Mouse (Mus musculus) kidney, postnatal 36 days (tissue): Measurements from ENCODE around the gene Slc23a2.

Experiments
- DNase-seq, 2 experiments: peaks; one replicate each; pipeline ENCODE4 v3.0.0; 2021 to 2022; ENCODE audit warnings: mixed read lengths in 2 of 2

The Slc23a2 gene

DNA sequence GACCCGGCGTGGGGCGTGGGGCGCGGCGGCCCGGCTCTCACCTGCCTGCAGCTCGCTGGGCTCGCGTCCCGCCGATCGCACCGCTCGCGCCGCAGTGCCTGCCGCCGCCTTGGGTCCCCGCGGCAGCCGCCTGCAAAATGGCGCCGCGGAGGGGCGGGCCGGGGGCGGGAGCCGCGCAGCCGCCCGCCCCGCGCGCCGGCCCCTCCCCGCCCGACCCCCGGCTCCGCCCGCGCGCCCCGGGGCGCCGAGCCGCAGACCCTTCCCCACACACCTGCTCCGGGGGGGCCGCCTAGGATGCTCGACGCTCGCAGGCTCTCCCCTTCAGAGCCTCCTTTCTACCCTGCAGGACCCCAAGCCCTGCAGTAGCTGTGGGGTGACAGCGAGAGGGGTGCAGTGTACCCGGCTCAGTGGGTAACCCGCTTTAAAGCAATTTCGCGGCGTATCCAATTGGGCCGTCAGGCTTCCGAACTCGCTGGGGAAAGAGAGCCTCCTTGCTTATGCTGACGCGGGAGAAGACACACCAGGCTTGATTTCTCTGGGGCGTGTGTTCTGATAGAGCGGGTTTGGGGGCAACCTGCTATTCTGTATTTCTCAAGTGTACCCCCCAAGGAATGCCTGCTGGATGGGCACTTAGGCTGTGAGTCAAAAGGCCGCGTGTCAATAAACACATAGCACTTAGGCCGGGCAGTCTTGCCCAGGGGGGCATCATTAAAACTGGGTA is at the start of gene Slc23a2:
TSS of gene Slc23a2 (minus strand) at position 138 of the 721 bp plus-strand sequence.
- peak; percentile 42 to 80 for DNase-seq

DNA sequence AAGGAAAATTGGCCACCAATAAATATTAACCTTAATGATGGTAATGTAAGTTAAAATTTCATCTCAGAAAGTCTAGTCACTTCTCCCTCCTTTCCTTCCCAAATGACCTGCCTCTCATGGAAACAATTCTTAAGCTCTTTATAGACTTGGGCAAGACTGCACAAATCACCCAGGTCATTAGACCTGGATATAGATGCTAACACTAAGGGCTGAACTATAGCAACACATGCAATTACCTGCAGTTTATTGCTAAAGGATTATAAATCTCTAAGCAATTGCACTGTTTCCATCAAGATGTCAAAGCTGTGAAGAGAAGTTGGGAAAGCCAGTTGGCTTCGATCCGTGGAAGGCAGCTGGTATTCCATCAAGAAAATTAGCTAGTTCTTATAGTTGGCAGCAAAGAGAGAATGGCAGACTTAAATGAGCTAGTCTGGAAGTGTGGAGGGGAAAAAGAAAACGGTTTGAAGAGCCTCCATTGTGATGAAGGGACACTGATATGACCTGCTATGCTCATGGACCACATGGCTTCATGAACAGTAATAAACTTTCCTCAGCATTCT is 45.8 kb upstream of the Slc23a2 start:
- DNase-seq: no peak

GRCm38 (mm10) chr2:132183874-132184273 is 39.0 kb upstream of the Slc23a2 start:
- DNase-seq: no peak

GRCm38 (mm10) chr2:132180463-132181205 is 35.7 kb upstream of the Slc23a2 start:
- DNase-seq: no peak

- no peak for DNase-seq
These were observed 34.5 kb upstream of the Slc23a2 start for GRCm38 (mm10) chr2:132179371-132179770.

DNA sequence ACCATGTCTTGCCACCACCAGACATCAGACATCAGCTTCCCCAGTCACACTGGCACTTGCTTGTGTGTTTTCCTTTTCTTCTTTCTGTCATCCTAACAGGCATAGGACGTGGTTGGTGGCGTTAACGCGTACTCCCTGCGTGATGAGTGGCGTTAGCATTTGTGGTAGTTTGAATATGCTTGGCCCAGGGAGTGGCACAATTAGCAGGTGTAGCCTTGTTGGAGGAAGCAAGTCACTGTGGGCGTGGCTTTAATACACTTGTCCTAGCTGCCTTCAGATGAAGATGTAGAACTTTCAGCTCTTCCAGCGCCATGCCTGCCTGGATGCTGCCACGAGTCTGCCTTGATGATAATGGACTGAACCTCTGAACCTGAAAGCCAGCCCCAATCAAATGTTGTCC is 32.5 kb upstream of the Slc23a2 start:
- no peak for DNase-seq

DNA sequence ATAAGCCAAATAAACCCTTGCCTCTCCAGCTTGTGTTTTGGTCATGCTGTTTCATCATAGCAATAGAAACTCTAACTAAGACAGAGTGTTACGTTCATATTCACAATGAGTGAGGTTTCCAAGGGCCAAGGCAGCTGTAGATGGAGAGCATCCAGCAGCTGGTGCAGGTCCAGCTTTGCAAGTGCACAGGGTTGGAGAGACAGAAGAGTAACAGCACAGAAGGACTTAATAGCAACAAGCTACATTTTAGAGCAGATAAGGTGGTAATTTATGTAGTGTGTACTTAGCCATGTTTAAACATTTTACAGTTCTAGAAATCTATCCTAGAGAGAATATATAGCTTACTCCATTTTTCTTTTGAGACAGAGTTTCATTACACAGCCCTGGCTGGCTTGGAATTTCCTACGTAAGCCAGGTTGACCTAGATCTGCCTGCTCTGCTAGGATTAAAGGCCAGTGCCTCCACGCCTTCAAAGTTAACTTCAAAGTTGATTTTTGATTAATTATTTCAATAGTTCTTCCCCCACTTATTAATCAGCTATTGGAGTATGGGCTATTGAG is 31.5 kb upstream of the Slc23a2 start:
- DNase-seq: no peak

DNA sequence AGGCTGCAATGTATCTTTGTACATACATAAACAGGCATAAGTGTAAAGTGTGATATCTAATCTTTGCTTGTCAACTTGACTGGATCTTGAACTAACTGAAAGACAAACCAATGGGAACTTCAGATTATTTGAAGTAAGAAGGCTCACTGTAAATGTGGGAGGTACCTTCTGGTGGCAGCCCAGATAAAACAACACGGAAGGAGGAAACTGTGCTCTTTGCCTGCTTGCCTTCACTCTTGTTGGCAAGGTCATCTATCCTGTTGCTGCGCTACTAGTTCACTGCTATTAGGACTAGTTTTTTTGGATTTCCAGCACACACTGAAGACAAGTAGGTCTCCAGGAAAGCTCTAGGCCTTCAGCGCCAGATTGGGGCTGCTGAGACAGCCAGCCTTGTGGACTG is 29.1 kb upstream of the Slc23a2 start:
- no peak for DNase-seq

- DNase-seq: no peak
These were observed 27.0 kb upstream of the Slc23a2 start for GRCm38 (mm10) chr2:132171939-132172338.

GRCm38 (mm10) chr2:132169150-132169549 is 24.2 kb upstream of the Slc23a2 start:
- no peak for DNase-seq

GRCm38 (mm10) chr2:132163626-132164025 is 18.7 kb upstream of the Slc23a2 start:
- DNase-seq: no peak

GRCm38 (mm10) chr2:132157482-132157881 is 12.6 kb upstream of the Slc23a2 start:
- DNase-seq: no peak

DNA sequence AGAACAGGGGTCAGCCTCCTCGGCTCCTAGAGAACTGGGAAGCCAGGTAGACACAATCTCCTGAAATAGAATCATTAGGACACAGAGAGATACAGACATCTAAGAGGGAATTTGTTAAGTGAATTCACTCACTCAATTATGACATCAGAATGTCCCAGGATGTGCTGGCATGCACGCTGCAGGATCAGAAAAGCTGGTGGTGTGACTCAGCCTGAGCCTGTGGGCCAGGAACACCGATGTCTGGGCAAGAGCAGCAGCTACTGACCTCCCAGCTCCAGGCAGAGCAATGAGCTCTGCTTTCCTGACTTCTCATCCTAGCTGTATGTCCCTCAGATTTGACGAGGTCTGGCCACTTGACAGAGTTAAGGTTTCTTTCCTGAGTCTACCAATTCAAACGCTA is 7.8 kb upstream of the Slc23a2 start:
- no peak for DNase-seq

GRCm38 (mm10) chr2:132151592-132151991 is 6.7 kb upstream of the Slc23a2 start:
- DNase-seq: peak; percentile 50 to 53

DNA sequence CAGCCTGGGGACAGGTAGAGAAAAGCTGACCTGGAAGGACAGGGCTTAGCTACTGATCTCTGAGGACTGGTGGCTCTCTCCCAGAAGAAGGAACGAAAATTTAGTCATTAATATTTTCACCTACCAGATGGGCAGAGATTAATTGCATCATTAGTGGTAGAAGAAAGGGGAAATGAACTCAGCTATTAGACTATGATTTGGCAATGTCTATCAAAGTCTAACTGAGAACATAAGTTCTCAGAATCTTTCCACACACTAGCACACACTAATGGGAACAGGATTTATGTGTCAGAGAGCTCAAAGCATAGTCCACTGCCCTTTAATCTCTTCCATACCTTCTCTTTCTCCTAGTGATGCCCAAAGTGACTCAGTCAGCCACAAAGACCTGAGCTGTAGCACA is 6.0 kb upstream of the Slc23a2 start:
- DNase-seq: no peak

- DNase-seq: peak; percentile 28 to 59
These were observed 1.6 kb upstream of the Slc23a2 start for GRCm38 (mm10) chr2:132146502-132146901.

DNA sequence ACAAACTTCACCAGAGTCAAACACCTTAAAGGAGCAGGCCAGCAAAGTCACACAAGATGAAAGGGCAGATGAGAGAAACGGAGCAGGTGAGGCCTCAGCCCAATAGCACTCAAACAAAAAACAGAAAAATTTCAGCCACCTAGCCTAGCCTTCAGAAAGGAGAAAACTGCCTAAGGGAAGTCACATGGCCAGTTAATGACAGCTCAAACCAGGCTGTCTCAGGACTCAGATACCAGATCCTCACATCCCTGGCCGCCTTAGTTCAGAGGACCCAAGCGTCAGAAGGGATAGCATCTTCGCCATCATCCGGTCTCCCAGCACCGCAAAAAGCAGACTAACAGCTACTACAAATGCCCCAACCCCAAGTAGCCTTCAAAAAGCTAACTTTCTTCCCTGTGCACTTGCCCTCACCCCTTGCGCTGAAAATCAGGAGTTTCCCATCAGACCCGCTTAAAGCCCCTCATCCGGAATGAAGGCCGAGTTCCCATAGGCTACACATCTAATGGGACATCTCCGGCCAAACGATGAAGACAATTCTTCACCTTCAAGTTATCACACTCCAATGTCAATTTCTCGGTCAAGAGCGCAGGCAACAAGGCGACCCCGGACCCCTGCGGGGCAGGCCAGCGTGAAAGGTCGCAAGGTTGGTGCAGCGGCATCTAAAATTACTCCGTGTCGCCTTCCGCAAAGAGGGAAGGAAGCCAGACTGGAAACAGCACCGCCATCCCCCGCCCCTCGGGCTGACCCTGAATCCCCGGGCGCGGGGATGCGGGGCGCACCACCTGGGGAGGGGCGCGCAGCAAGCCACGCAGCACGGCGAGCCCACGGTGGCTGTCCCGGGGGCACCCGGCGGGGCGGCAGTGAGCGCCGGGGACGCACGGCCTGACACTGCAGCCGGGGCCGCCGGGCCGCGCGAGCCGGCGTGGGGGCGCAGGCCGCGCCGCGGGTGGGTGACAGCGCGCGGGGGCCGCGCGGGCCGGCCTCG is 673 bp downstream of the Slc23a2 start:
- DNase-seq: peak in 1 of 2 experiments; percentile 30

GRCm38 (mm10) chr2:132142606-132143005 is 2.3 kb downstream of the Slc23a2 start:
- peak in 1 of 2 experiments; percentile 32 for DNase-seq

- no peak for DNase-seq
These were observed 4.4 kb downstream of the Slc23a2 start for GRCm38 (mm10) chr2:132140536-132140935.

DNA sequence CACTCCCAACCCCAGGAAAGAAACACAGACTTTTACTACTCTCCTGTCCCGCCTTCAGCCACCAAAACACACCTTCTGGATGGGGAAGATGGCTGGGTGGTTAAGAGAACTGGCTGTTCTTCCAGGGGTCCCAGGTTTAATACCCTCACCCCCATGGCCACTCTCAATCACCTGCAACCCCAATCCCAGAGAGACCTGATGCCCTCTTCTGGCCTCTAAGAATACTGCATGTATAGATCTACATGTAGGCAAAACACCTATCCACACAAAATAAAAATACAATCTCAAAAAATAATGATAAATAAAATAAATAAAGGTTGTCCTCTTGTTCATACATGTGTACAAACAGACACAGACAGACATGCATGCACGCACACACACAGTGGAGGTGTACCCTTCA is 5.8 kb downstream of the Slc23a2 start:
- DNase-seq: no peak

GRCm38 (mm10) chr2:132135876-132136637 is 8.9 kb downstream of the Slc23a2 start:
- peak in 1 of 2 experiments; percentile 57 for DNase-seq

- no peak for DNase-seq
These were observed 10.2 kb downstream of the Slc23a2 start for GRCm38 (mm10) chr2:132134758-132135157.
